Mouse (Mus musculus) intestine, postnatal 0 days (tissue): ENCODE measurements at regions not wholly inside any gene's neighbourhood (a gene's known extent, or its start where the extent isn't known, plus 50 kb on each side); places are given as distances from the start of the nearest gene placed in this dataset.

Experiments used
- ATAC-seq: fragments of 200-750 bp; cut with Nextera tagmentation; 2 replicates; pipeline ENCODE4 v1.8.0; 2017; ENCODE audit warnings: mild to moderate bottlenecking, moderate TSS enrichment, moderate library complexity
- H3K27ac ChIP-seq: fragments of 300-500 bp; sonication (generic); 2 replicates; pipeline ENCODE4 v1.5.1; 2014; ENCODE audit warnings: mild to moderate bottlenecking, low read depth, low read length, moderate library complexity
- H3K27me3 ChIP-seq: fragments of 300-500 bp; sonication (generic); replicated peaks from 2 replicates; pipeline ENCODE4 v1.6.1; 2014; ENCODE audit warnings: low read length, mixed read lengths; ENCODE audit not compliant: control insufficient read depth, insufficient read depth
- H3K36me3 ChIP-seq: fragments of 300-500 bp; sonication (generic); 2 replicates; pipeline ENCODE4 v1.6.1; 2014; ENCODE audit warnings: mild to moderate bottlenecking, moderate library complexity; ENCODE audit not compliant: control insufficient read depth, insufficient read depth
- H3K4me1 ChIP-seq: fragments of 300-500 bp; sonication (generic); replicated peaks from 2 replicates; pipeline ENCODE4 v1.6.1; 2014; ENCODE audit warnings: antibody characterized with exemption, low read length, mixed read lengths; ENCODE audit not compliant: control insufficient read depth, insufficient read depth
- H3K4me2 ChIP-seq: fragments of 300-500 bp; sonication (generic); replicated peaks from 2 replicates; pipeline ENCODE4 v1.6.1; 2014; ENCODE audit warnings: low read depth, mild to moderate bottlenecking, moderate library complexity
- H3K4me3 ChIP-seq: fragments of 300-500 bp; sonication (generic); 2 replicates; pipeline ENCODE4 v1.5.1; 2014; ENCODE audit warnings: low read depth, low read length
- H3K9ac ChIP-seq: fragments of 300-500 bp; sonication (generic); 2 replicates; pipeline ENCODE4 v1.6.1; 2014; ENCODE audit warnings: mild to moderate bottlenecking, low read depth, low read length
- H3K9me3 ChIP-seq: fragments of 300-500 bp; sonication (generic); 2 replicates; pipeline ENCODE4 v1.6.1; 2016; ENCODE audit warnings: mixed run types; ENCODE audit not compliant: control insufficient read depth
- CTCF ChIP-seq: sonication (generic); IDR thresholded peaks from 2 replicates; pipeline ENCODE4 v1.5.1; 2016; ENCODE audit warnings: low read depth, mild to moderate bottlenecking, control low read depth, antibody characterized with exemption, moderate library complexity
- WGBS: fragments of 180-500 bp; shearing (Covaris S2); extraction: QIAGEN DNeasy Blood & Tissue Kit; methylation state at CpG from one replicate; pipeline ENCODE4 v1.1.7; 2014; 5-methylcytosine and 5-hydroxymethylcytosine counted together

GRCm38 (mm10) chr12:106835241-106835640 lies 653.2 kb upstream of the 3110018I06Rik start:
- no peaks in the 10 kb centered on the region for H3K9me3 ChIP-seq
- H3K27me3 ChIP-seq, result no peaks in the 10 kb centered on the region
- no peaks in the 10 kb centered on the region for H3K36me3 ChIP-seq
- no peak for ATAC-seq
- no peak overlapping the region for H3K4me2 ChIP-seq
- H3K4me1 ChIP-seq, result no peaks in the 10 kb centered on the region
- H3K9ac ChIP-seq, result no peak overlapping the region
- no peak overlapping the region for H3K27ac ChIP-seq
- 75% methylated on average over 3 of the region's 3 CpGs for WGBS
- TF ChIP-seq CTCF, result no peak
- no peak overlapping the region for H3K4me3 ChIP-seq

GRCm38 (mm10) chr12:106839618-106840017 lies 648.8 kb upstream of the 3110018I06Rik start:
- Histone ChIP-seq H3K4me3 (no peak overlapping the region), H3K27ac (no peak overlapping the region), H3K4me1 (no peaks in the 10 kb centered on the region), H3K9me3 (no peaks in the 10 kb centered on the region), H3K27me3 (no peaks in the 10 kb centered on the region), H3K9ac (no peak overlapping the region), H3K4me2 (no peak overlapping the region), H3K36me3 (no peaks in the 10 kb centered on the region)
- WGBS, result 60% methylated on average over 5 of the region's 5 CpGs
- no peak for TF ChIP-seq CTCF
- no peak for ATAC-seq

DNA sequence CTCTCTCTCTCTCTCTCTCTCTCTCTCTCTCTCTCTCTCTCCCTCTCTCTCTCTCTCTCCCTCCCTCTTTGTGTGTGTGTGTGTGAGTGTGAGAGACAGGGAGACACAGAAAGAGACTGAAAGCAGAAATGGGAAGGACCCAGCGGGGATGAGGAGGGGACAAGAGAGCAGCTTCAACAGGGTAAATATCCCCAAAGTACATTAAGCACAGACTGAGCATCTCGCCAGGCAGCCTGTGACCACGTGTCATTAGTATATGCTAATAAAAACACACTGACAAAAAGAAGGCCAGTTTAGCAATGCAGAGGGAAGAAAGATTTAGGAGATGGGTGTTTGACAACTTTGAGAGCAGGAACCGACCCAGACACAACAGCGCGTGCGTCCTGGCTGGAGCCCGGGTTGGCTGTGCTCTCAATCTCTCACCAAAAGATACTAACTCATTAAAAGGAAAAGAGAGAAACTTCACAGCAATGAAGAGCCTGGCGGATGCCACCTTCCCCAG lies 648.2 kb upstream of the 3110018I06Rik start:
- ATAC-seq, result no peak
- 65% methylated on average over 9 of the region's 9 CpGs for WGBS

DNA sequence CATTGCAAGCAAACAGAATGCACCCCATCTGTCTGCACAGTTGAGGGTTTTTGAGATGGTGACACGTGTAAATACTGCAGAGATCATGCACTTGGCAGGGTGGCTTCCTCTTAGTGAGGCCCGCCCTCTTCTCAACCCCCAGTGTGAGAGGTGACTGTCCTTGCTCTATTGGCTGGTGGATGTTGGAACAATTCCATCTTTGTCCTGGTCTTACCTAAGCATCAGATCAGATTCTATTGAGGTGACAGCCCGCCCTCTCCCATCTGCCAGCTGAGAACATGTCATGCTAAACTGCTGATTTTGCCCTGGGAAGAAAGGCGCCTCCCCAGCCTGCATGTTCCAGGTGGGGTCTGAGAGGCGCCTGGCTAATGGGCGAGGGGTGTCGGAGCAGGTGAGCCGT lies 646.4 kb upstream of the 3110018I06Rik start:
- H3K27ac ChIP-seq, result no peak overlapping the region; the same call in 1 of the 2 replicates
- 35% methylated on average over 8 of the region's 8 CpGs for WGBS
- no peak overlapping the region for H3K9ac ChIP-seq
- TF ChIP-seq CTCF, result no peak
- H3K9me3 ChIP-seq, result no peaks in the 10 kb centered on the region
- H3K27me3 ChIP-seq, result no peaks in the 10 kb centered on the region
- peak; percentile 70 for ATAC-seq
- no peaks in the 10 kb centered on the region for H3K36me3 ChIP-seq
- no peak overlapping the region for H3K4me3 ChIP-seq
- H3K4me2 ChIP-seq, result peak overlapping the region; percentile 40
- H3K4me1 ChIP-seq, result no peaks in the 10 kb centered on the region

More for the DNA sequence above, 648.2 kb upstream of the 3110018I06Rik start:
- no peak overlapping the region for H3K27ac ChIP-seq
- no peaks in the 10 kb centered on the region for H3K4me1 ChIP-seq
- no peaks in the 10 kb centered on the region for H3K36me3 ChIP-seq
- no peaks in the 10 kb centered on the region for H3K27me3 ChIP-seq
- H3K9ac ChIP-seq, result no peak overlapping the region
- no peaks in the 10 kb centered on the region for H3K9me3 ChIP-seq
- TF ChIP-seq CTCF, result no peak
- H3K4me2 ChIP-seq, result no peak overlapping the region
- no peak overlapping the region for H3K4me3 ChIP-seq

GRCm38 (mm10) chr12:106842396-106842795 lies 646.0 kb upstream of the 3110018I06Rik start:
- Histone ChIP-seq H3K9ac (no peak overlapping the region), H3K4me2 (peak overlapping the region; percentile 40), H3K4me1 (no peaks in the 10 kb centered on the region), H3K4me3 (no peak overlapping the region), H3K9me3 (no peaks in the 10 kb centered on the region), H3K27me3 (no peaks in the 10 kb centered on the region), H3K36me3 (no peaks in the 10 kb centered on the region), H3K27ac (no peak overlapping the region; the same call in 1 of the 2 replicates)
- WGBS, result 33% methylated on average over 8 of the region's 8 CpGs
- peak; percentile 85 for ATAC-seq
- 0 out of 2 replicates have a peak, but pooled peaks have one; percentile 12 for TF ChIP-seq CTCF

DNA sequence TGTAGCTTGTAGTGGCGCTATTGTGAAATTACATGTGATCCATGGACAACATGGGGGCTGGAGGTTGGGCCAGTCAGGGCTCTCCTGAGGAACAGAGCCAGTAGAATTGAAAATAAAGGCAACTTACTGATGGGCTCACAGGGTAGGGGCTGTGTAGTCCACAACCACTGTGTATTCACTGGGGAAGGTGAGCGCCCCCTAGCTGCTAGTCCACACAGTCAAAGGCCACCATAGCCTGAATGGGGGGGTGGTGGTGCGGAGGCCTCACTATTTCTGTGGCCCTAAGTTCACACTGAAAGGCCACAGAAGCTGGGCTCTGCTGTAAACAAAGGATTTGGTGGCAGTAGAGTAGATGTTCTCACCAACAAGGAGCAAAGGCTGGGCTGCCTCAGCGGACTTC lies 636.8 kb upstream of the 3110018I06Rik start:
- H3K9me3 ChIP-seq, result no peaks in the 10 kb centered on the region
- 79% methylated on average over 4 of the region's 4 CpGs for WGBS
- H3K27me3 ChIP-seq, result no peaks in the 10 kb centered on the region
- TF ChIP-seq CTCF, result peak; percentile 39
- no peak overlapping the region for H3K4me3 ChIP-seq
- no peaks in the 10 kb centered on the region for H3K4me1 ChIP-seq
- no peak overlapping the region for H3K9ac ChIP-seq
- no peak overlapping the region for H3K27ac ChIP-seq
- H3K36me3 ChIP-seq, result no peaks in the 10 kb centered on the region
- no peak overlapping the region for H3K4me2 ChIP-seq
- no peak for ATAC-seq

DNA sequence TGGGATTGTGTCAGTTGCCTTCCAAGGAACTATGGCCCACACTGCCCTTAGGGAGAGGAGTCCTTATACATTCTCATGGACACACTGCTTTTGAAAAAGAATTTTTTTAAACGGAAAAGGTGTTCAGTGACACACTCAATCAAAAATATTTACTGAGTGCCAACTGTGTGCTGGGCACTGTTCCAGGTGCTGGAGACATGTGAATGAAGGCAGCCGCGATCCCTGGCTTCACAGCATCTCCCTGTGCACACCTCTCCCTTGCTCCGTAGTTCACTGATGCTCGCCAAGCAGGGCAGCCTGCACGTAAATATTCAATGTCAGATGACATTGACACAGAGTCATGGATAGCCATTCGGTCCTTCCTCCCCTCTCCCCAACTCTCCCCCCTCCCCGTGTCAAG lies 635.7 kb upstream of the 3110018I06Rik start:
- Histone ChIP-seq H3K36me3 (no peaks in the 10 kb centered on the region), H3K9ac (no peak overlapping the region), H3K27ac (no peak overlapping the region), H3K4me1 (no peaks in the 10 kb centered on the region), H3K9me3 (no peaks in the 10 kb centered on the region), H3K27me3 (no peaks in the 10 kb centered on the region), H3K4me2 (no peak overlapping the region), H3K4me3 (no peak overlapping the region)
- WGBS, result 75% methylated on average over 8 of the region's 8 CpGs
- no peak for TF ChIP-seq CTCF
- ATAC-seq, result no peak
